Mouse (Mus musculus): Measurements from ENCODE around the gene Parp6.

Gene Parp6

GRCm38 (mm10) chr9:59656635-59657617 lies 39.8 kb downstream of the Parp6 start:
- DNase-seq, result peak; percentile 84

- DNase-seq, result no peak
Observed at GRCm38 (mm10) chr9:59658146-59658545, 41.1 kb downstream of the Parp6 start.

- DNase-seq, result peak; percentile 90
Observed at GRCm38 (mm10) chr9:59659036-59660026, 42.2 kb downstream of the Parp6 start.

GRCm38 (mm10) chr9:59660421-59660820 lies 43.3 kb downstream of the Parp6 start:
- DNase-seq, result peak; percentile 83

GRCm38 (mm10) chr9:59661298-59661975 lies 44.4 kb downstream of the Parp6 start:
- no peak for DNase-seq

GRCm38 (mm10) chr9:59663226-59663625 lies 46.1 kb downstream of the Parp6 start:
- DNase-seq, result no peak

- DNase-seq, result no peak
Observed at GRCm38 (mm10) chr9:59663957-59664356, 46.9 kb downstream of the Parp6 start.

- no peak for DNase-seq
Observed at GRCm38 (mm10) chr9:59664664-59665256, 47.7 kb downstream of the Parp6 start.

- DNase-seq, result no peak
Observed at GRCm38 (mm10) chr9:59666016-59666415, 48.9 kb downstream of the Parp6 start.

- DNase-seq, result no peak
Observed at GRCm38 (mm10) chr9:59666813-59667212, 49.7 kb downstream of the Parp6 start.

- DNase-seq, result no peak
Observed at GRCm38 (mm10) chr9:59667250-59667649, 50.2 kb downstream of the Parp6 start.

GRCm38 (mm10) chr9:59667904-59668303 lies 50.8 kb downstream of the Parp6 start:
- no peak for DNase-seq

GRCm38 (mm10) chr9:59668473-59668872 lies 51.4 kb downstream of the Parp6 start:
- no peak for DNase-seq

GRCm38 (mm10) chr9:59669172-59669571 lies 52.1 kb downstream of the Parp6 start:
- DNase-seq, result no peak

- DNase-seq, result peak; percentile 76
Observed at GRCm38 (mm10) chr9:59672195-59672894, 55.3 kb downstream of the Parp6 start.

GRCm38 (mm10) chr9:59673427-59673826 lies 56.3 kb downstream of the Parp6 start:
- DNase-seq, result no peak

GRCm38 (mm10) chr9:59675598-59675997 lies 58.5 kb downstream of the Parp6 start:
- DNase-seq, result no peak

- DNase-seq, result peak; percentile 78
Observed at GRCm38 (mm10) chr9:59678313-59678712, 61.2 kb downstream of the Parp6 start.

GRCm38 (mm10) chr9:59679678-59680533 lies 62.8 kb downstream of the Parp6 start, which contains the start of gene Gramd2:
Gramd2 (plus strand) TSS chr9:59680144.
- DNase-seq, result peak; percentile 67

GRCm38 (mm10) chr9:59680534-59680875 lies 63.4 kb downstream of the Parp6 start:
- DNase-seq, result peak; percentile 29

- DNase-seq, result no peak
Observed at GRCm38 (mm10) chr9:59684020-59684419, 66.9 kb downstream of the Parp6 start.
